Mouse (Mus musculus) brain, embryonic 14.5 days (tissue): ENCODE data around the gene Gm15517.

Source experiments
- CTCF ChIP-seq: fragments of 200-500 bp; IDR thresholded peaks from 2 replicates; pipeline ENCODE4 v1.5.1; 2012; ENCODE audit warnings: inconsistent platforms, mild to moderate bottlenecking, moderate library complexity, borderline replicate concordance; ENCODE audit not compliant: insufficient read depth, insufficient read length; ENCODE audit errors: extremely low read depth
- POLR2A ChIP-seq: fragments of 200-500 bp; IDR thresholded peaks from 2 replicates; pipeline ENCODE4 v1.6.1; 2012; ENCODE audit warnings: mild to moderate bottlenecking, inconsistent platforms, borderline replicate concordance; ENCODE audit not compliant: poor library complexity, insufficient read depth, insufficient read length, severe bottlenecking; ENCODE audit errors: extremely low read depth

DNA sequence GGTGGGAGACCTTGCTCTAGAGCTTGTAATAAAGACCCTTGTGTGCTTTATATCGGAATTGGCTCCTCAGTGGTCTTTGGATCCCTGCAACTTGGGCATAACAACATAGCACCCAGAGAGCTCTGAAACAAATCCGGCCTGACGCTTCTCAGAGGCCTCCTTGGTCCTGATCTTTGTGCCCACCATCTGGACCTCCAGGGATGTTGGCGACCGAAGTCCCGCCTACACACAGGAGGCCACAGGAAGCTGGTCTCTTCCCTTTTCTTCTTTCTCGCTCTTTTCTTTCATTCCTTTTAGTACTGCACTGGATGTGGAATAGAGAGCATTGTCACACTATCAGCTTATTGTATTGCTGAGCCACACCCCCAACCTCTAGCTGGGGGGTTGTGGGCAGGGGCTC is 12.2 kb downstream of the Gm15517 start:
- TF ChIP-seq POLR2A, result no peak
- TF ChIP-seq CTCF, result no peak
